Mouse (Mus musculus) forebrain, embryonic 10.5 days (tissue): ENCODE results near the gene Glp1r. TPM values are rescaled to one million over a fixed set of nuclear protein-coding genes. Genes with fewer than 3 reads are reported as not detected.

Source experiments
- DNase-seq: peaks from one replicate; pipeline ENCODE4 v3.0.0-alpha.2; 2017; ENCODE audit warnings: low spot score; ENCODE audit errors: extremely low spot score
- H3K27ac ChIP-seq: fragments of 300-500 bp; sonication (generic); 2 replicates; pipeline ENCODE4 v1.5.1; 2016; ENCODE audit warnings: mild to moderate bottlenecking
- H3K27me3 ChIP-seq: fragments of 300-500 bp; sonication (generic); 2 replicates; pipeline ENCODE4 v1.6.1; 2016; ENCODE audit warnings: mild to moderate bottlenecking; ENCODE audit not compliant: poor library complexity, severe bottlenecking
- H3K36me3 ChIP-seq: fragments of 300-500 bp; sonication (generic); replicated peaks from 2 replicates; pipeline ENCODE4 v1.6.1; 2016; ENCODE audit warnings: mild to moderate bottlenecking, moderate library complexity
- H3K4me1 ChIP-seq: fragments of 300-500 bp; sonication (generic); 2 replicates; pipeline ENCODE4 v1.6.1; 2016
- H3K4me3 ChIP-seq: fragments of 300-500 bp; sonication (generic); 2 replicates; pipeline ENCODE4 v1.5.1; 2016; ENCODE audit warnings: mild to moderate bottlenecking, moderate library complexity
- H3K9me3 ChIP-seq: fragments of 300-500 bp; sonication (generic); 2 replicates; pipeline ENCODE4 v1.6.1; 2016; ENCODE audit warnings: mild to moderate bottlenecking, moderate library complexity
- WGBS: fragments of 180-500 bp; shearing (Covaris S2); methylation state at CpG from one replicate; pipeline ENCODE4 v1.1.7; 2016; 5-methylcytosine and 5-hydroxymethylcytosine counted together
- microRNA-seq: library from miRNA; unstranded; fragments of <30 nt; microRNA quantifications from one replicate; pipeline ENCODE4, GENCODE M21; 2017
- polyA plus RNA-seq: library from polyadenylated mRNA; unstranded; fragments of >200 nt; fragmentation: Nextera tagmentation; extraction: Ambion mirVana; gene quantifications from 2 replicates; pipeline ENCODE4 v1.2.1, GENCODE M21; 2016

The Glp1r gene
- polyA plus RNA-seq, 1 experiment from 2014 or later, result not detected

GRCm38 (mm10) chr17:30977290-30977689, 75.7 kb downstream of the Glp1r start:
- Histone ChIP-seq H3K27ac (no peak overlapping the region), H3K9me3 (no peaks in the 10 kb centered on the region), H3K4me1 (no peaks in the 10 kb centered on the region), H3K36me3 (no peaks in the 10 kb centered on the region), H3K27me3 (no peaks in the 10 kb centered on the region), H3K4me3 (no peak overlapping the region)
- 90% methylated on average over 2 of the region's 2 CpGs for WGBS
- no peak for DNase-seq

- Histone ChIP-seq H3K4me1 (no peaks in the 10 kb centered on the region), H3K36me3 (no peaks in the 10 kb centered on the region), H3K9me3 (no peaks in the 10 kb centered on the region), H3K27ac (no peak overlapping the region), H3K4me3 (no peak overlapping the region), H3K27me3 (no peaks in the 10 kb centered on the region)
- 85% methylated on average over 10 of the region's 10 CpGs for WGBS
- DNase-seq, result no peak
Measured at GRCm38 (mm10) chr17:30978556-30978955, 76.9 kb downstream of the Glp1r start.

- H3K36me3 ChIP-seq, result no peaks in the 10 kb centered on the region
- WGBS, result 87% methylated on average over 4 of the region's 4 CpGs
- no peaks in the 10 kb centered on the region for H3K9me3 ChIP-seq
- no peak overlapping the region for H3K4me3 ChIP-seq
- no peak for DNase-seq
- no peaks in the 10 kb centered on the region for H3K4me1 ChIP-seq
- no peaks in the 10 kb centered on the region for H3K27me3 ChIP-seq
- no peak overlapping the region for H3K27ac ChIP-seq
Measured at GRCm38 (mm10) chr17:30983521-30983920, 81.9 kb downstream of the Glp1r start.

- Histone ChIP-seq H3K27me3 (no peaks in the 10 kb centered on the region), H3K27ac (no peak overlapping the region), H3K36me3 (no peaks in the 10 kb centered on the region), H3K4me3 (no peak overlapping the region), H3K4me1 (no peaks in the 10 kb centered on the region), H3K9me3 (no peaks in the 10 kb centered on the region)
- no peak for DNase-seq
- WGBS, result 74% methylated on average over 10 of the region's 10 CpGs
Measured at GRCm38 (mm10) chr17:30990254-30990653, 88.6 kb downstream of the Glp1r start.

Small RNA genes within 50 kb of the gene (microRNA-seq; reads per million reads assigned to microRNA genes)
- gene Gm24026, result not detected

Other genes with a start within 250 kb of the Glp1r start
- gene Umodl1, start 52.8 kb downstream of the Glp1r start, polyA plus RNA-seq, result 0.12 TPM in 1 of 2 replicates, not detected in the other
- 6.7 and 7.9 TPM in 2 replicates for gene Abcg1, start 155.9 kb downstream of the Glp1r start, polyA plus RNA-seq
- gene Tff3, start 227.8 kb downstream of the Glp1r start, polyA plus RNA-seq, result 0.64 and 0.71 TPM in 2 replicates
- gene Tff2, start 242.5 kb downstream of the Glp1r start, polyA plus RNA-seq, result not detected in 2 replicates